Mouse (Mus musculus) forebrain, embryonic 16.5 days (tissue): ENCODE data around the gene Gm12117. TPM values are rescaled to one million over a fixed set of nuclear protein-coding genes. Genes with fewer than 3 reads are reported as not detected.

ENCODE experiments used
- ATAC-seq: fragments of 200-750 bp; cut with Nextera tagmentation; 2 replicates; pipeline ENCODE4 v1.8.0; 2017; ENCODE audit warnings: mild to moderate bottlenecking, moderate library complexity
- H3K27ac ChIP-seq: fragments of 300-500 bp; sonication (generic); 2 replicates; pipeline ENCODE4 v1.5.1; 2014; ENCODE audit warnings: low read length, control low read depth
- H3K27me3 ChIP-seq: fragments of 300-500 bp; sonication (generic); replicated peaks from 2 replicates; pipeline ENCODE4 v1.6.1; 2014; ENCODE audit warnings: low read length; ENCODE audit not compliant: control insufficient read depth, insufficient read depth
- H3K36me3 ChIP-seq: fragments of 300-500 bp; sonication (generic); 2 replicates; pipeline ENCODE4 v1.6.1; 2014; ENCODE audit not compliant: control insufficient read depth, insufficient read depth
- H3K4me1 ChIP-seq: fragments of 300-500 bp; sonication (generic); replicated peaks from 2 replicates; pipeline ENCODE4 v1.6.1; 2014; ENCODE audit warnings: low read length; ENCODE audit not compliant: control insufficient read depth, insufficient read depth
- H3K4me2 ChIP-seq: fragments of 300-500 bp; sonication (generic); 2 replicates; pipeline ENCODE4 v1.6.1; 2014; ENCODE audit warnings: mild to moderate bottlenecking, low read length, control low read depth
- H3K4me3 ChIP-seq: fragments of 300-500 bp; sonication (generic); replicated peaks from 2 replicates; pipeline ENCODE4 v1.5.1; 2014; ENCODE audit warnings: mild to moderate bottlenecking, low read length, control low read depth
- H3K9ac ChIP-seq: fragments of 300-500 bp; sonication (generic); replicated peaks from 2 replicates; pipeline ENCODE4 v1.6.1; 2014; ENCODE audit warnings: low read depth, low read length, control low read depth
- H3K9me3 ChIP-seq: fragments of 300-500 bp; sonication (generic); 2 replicates; pipeline ENCODE4 v1.6.1; 2016; ENCODE audit warnings: low read length; ENCODE audit not compliant: control insufficient read depth
- WGBS: fragments of 180-500 bp; shearing (Covaris S2); extraction: QIAGEN DNeasy Blood & Tissue Kit; methylation state at CpG from one replicate; pipeline ENCODE4 v1.1.7; 2014; 5-methylcytosine and 5-hydroxymethylcytosine counted together
- polyA plus RNA-seq: library from polyadenylated mRNA; unstranded; fragments of >200 nt; fragmentation: Nextera tagmentation; extraction: Ambion mirVana; gene quantifications from 2 replicates; pipeline ENCODE4 v1.2.1, GENCODE M21; 2015

Gm12117 gene
- polyA plus RNA-seq, 1 experiment from 2014 or later: not detected

DNA sequence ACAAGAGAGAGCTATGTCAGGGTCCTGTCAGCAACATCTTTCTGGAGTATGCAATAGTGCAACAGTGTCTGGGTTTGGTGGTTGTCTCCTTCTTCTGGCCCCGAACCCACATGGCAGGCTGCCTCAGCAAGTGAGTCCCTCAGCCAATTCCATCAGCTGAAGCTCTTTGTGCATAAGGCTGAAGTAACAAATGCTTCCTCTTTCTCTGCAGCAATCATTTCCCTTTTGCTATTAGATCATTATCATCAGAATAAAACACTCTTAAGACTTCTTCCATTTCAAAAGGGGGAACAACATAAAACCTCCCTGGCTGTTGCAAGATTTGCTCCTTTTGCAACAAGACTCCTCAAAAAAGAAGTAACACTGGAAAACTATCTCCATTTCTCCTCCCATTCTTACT is 2.2 kb downstream of the Gm12117 start:
- no peak overlapping the region for H3K27ac ChIP-seq
- no peak overlapping the region for H3K9ac ChIP-seq
- H3K36me3 ChIP-seq: no peaks in the 10 kb centered on the region
- H3K4me1 ChIP-seq: no peaks in the 10 kb centered on the region
- H3K4me2 ChIP-seq: no peak overlapping the region
- H3K27me3 ChIP-seq: no peaks in the 10 kb centered on the region
- H3K4me3 ChIP-seq: no peak overlapping the region
- H3K9me3 ChIP-seq: no peaks in the 10 kb centered on the region
- WGBS: 65% methylated on average over 1 of the region's 1 CpGs
- ATAC-seq: no peak

DNA sequence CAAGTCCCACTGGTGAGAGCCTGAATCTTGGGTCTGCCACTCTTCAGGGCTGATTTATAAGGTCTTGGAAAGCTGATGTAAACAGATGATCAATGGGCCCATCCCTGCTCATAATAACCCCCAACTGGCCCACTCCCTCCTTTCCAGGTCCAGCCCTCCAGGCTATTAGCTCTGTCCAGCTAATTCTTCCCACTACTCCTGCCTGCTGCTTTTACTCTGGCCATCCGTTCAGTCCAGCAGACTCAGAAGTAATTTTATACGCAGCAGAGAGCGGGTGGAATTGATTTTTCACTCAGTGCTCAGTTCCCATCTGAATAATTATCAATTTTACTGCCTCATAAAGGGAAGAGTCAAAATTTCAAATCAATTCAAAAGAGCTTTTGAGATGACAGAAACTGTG is 36.2 kb downstream of the Gm12117 start:
- Histone ChIP-seq H3K27me3 (no peaks in the 10 kb centered on the region), H3K27ac (no peak overlapping the region)
- no peak for ATAC-seq

DNA sequence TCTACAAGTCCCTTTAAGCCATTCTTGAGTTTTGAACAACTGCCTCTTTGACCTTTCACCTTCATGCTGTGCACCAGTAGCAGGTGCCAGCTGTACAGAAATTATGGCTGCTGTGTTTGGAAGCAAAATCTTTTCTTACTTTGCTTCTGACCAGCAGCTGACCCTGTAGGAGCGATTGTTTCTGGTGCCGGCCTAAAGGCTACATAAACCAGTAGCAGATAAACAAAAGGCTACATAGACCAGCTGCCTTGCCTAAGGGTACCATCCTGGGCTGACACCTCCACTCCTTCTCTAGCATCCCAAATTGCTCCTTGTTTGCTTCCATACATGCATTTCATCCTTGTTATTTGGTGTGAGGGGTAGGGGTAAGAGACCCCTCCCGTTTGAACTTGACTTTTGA is 42.4 kb downstream of the Gm12117 start:
- H3K36me3 ChIP-seq: no peaks in the 10 kb centered on the region
- H3K4me3 ChIP-seq: no peak overlapping the region
- H3K4me1 ChIP-seq: peaks cover 4% of the 10 kb centered on the region; the same call in 1 of the 2 replicates
- no peaks in the 10 kb centered on the region for H3K9me3 ChIP-seq
- no peak overlapping the region for H3K9ac ChIP-seq
- H3K27ac ChIP-seq: no peak overlapping the region
- WGBS: 49% methylated on average over 3 of the region's 3 CpGs
- H3K4me2 ChIP-seq: no peak overlapping the region
- H3K27me3 ChIP-seq: no peaks in the 10 kb centered on the region
- no peak for ATAC-seq

More for the DNA sequence above, 36.2 kb downstream of the Gm12117 start:
- Histone ChIP-seq H3K9me3 (no peaks in the 10 kb centered on the region), H3K4me3 (no peak overlapping the region), H3K9ac (no peak overlapping the region), H3K4me1 (no peaks in the 10 kb centered on the region), H3K4me2 (no peak overlapping the region), H3K36me3 (no peaks in the 10 kb centered on the region)
- WGBS: 85% methylated on average over 3 of the region's 3 CpGs

DNA sequence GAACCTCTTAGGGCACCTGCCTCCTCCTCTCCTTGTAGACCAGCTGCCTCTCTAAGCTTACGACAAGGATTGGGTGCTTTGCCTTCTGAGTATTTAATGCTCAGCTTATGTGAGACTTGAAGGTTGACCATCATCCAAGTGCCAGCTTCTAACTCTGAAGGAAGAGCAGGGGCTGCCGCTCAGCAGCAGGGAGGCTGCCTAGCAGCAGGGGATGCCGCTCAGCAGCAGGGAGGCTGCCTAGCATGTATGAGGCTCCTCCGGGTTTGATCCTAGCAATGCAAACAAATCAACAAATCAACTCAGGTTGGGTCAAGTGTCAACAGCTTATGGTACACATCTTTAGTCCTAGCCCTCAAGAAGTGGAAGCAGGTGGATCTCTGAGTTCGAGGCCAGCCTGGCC is 44.5 kb downstream of the Gm12117 start:
- Histone ChIP-seq H3K36me3 (no peaks in the 10 kb centered on the region), H3K27me3 (no peaks in the 10 kb centered on the region), H3K9ac (no peak overlapping the region), H3K9me3 (no peaks in the 10 kb centered on the region), H3K4me3 (no peak overlapping the region), H3K27ac (no peak overlapping the region), H3K4me2 (no peak overlapping the region), H3K4me1 (peaks cover 4% of the 10 kb centered on the region; the same call in 1 of the 2 replicates)
- ATAC-seq: no peak
- WGBS: 77% methylated on average over 5 of the region's 5 CpGs

DNA sequence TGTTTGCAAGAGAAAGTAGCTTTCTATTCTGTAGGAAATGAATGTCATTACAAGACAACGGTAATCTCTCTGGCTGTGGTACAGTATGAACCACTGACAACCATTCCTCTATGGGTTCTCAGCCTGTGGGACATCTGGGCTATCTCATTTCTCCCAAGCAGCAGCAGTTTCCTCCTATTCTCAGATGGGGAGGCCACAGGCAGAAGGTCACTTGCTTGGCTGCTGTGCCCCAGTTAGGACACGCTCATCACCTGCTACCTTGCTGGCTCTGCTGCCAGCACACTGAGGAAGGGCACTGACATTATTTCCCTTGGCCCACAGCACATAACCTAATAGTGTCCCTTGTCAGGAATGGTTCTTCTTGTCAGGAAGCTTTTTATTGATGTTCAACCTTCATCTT is 48.4 kb downstream of the Gm12117 start:
- WGBS: 84% methylated on average over 2 of the region's 2 CpGs

DNA sequence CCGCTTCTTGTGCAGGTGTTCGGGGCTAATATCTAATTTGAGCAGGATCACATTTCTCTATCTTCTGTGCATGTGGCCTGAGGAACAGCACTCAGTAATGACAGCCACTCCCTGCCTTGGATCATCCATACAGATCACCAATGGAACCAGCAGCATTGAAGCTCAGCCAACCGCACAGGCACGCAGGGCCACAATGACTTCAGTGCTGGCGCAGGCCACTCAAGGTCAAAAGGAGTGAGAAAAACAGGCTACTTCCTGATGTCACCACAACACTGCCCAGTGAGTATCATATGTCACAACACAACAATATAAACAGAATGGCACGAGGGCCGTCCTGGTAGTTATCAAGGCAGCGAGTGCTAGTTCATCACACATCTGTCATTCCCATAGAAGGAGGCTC is 50.0 kb downstream of the Gm12117 start:
- Histone ChIP-seq H3K4me2 (no peak overlapping the region), H3K4me3 (no peak overlapping the region), H3K9me3 (no peaks in the 10 kb centered on the region), H3K4me1 (0 out of 2 replicates have a peak, but pooled peaks cover 3% of the 10 kb centered on the region), H3K27me3 (no peaks in the 10 kb centered on the region), H3K9ac (no peak overlapping the region), H3K27ac (no peak overlapping the region), H3K36me3 (no peaks in the 10 kb centered on the region)
- 84% methylated on average over 8 of the region's 8 CpGs for WGBS
- no peak for ATAC-seq

More for the DNA sequence above, 48.4 kb downstream of the Gm12117 start:
- no peak overlapping the region for H3K4me3 ChIP-seq
- H3K4me1 ChIP-seq: no peaks in the 10 kb centered on the region
- H3K9ac ChIP-seq: no peak overlapping the region
- H3K9me3 ChIP-seq: no peaks in the 10 kb centered on the region
- no peak overlapping the region for H3K4me2 ChIP-seq
- no peak overlapping the region for H3K27ac ChIP-seq
- H3K36me3 ChIP-seq: no peaks in the 10 kb centered on the region
- H3K27me3 ChIP-seq: no peaks in the 10 kb centered on the region
- no peak for ATAC-seq

Other genes with a start within 250 kb of the Gm12117 start
- 3.8 and 4.3 TPM in 2 replicates for gene Fgf18, start 129.3 kb downstream of the Gm12117 start, polyA plus RNA-seq
- 479 and 511 TPM in 2 replicates for gene Npm1, start 113.5 kb downstream of the Gm12117 start, polyA plus RNA-seq
- gene Tlx3, start 73.1 kb downstream of the Gm12117 start, polyA plus RNA-seq: not detected in 2 replicates
- 5.3 and 9.4 TPM in 2 replicates for gene Ranbp17, start 237.0 kb upstream of the Gm12117 start, polyA plus RNA-seq